Mouse (Mus musculus): ENCODE measurements around the gene Csrp2. TPM values are rescaled to one million over a fixed set of nuclear protein-coding genes. Genes with fewer than 3 reads are reported as not detected.

Gene Csrp2
- 157 and 158 TPM in 2 replicates for polyA plus RNA-seq (2014; fragmentation: Nextera tagmentation; extraction: Ambion mirVana)

DNA sequence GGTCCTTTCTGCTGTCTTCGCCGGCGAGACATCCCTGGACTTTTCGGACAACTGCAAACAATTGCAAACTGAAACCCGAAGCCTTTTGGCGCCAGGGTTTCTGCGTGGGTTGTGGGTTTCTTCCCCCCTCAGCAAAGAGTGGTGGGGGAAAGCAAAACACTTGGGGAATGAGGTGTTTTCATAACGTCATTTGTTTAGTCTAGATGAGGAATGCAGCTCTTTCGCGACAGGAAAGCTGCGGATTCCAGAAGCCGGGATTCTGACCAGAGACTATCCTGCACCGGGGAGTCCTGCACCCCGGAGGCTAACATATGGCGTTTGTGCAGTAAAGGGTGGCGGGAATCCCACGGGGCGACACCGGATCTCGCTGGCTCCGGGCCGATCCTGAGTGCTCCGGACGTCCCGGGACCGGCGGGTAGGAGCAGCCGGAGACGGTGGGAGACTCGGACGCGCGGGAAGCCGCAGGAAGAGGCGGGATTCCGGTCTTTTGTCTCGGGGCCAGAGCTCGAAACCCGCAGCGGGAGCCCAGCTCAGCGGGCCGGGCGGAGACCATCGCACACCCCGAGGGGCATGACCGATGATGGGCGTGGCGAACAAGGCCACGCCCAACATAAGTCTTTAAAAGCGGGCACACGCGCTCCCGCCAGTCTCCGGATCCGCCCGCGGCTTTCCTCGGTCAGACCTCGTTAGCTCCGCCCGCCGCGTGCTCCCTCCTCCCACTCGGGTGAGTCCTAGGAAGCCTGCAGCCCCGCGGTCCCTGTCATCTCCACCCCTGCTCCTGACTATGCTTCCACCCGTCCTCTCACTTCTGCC is at the start of gene Csrp2:
Csrp2 (plus strand) TSS at position 259 of the 813 bp plus-strand sequence.
- ATAC-seq (ENCODE audit: low FRiP score, low TSS enrichment): peak; percentile 90
- Histone ChIP-seq H3K4me2 (replicated peaks; ENCODE audit: low read depth, low read length) (peak within 1 kb of the TSS; percentile 79), H3K9ac (ENCODE audit: low read depth, low read length) (peak within 1 kb of the TSS; percentile 79), H3K27me3 (ENCODE audit: control insufficient read depth, insufficient read depth, low read length) (no peaks in the 10 kb centered on the region), H3K36me3 (ENCODE audit: control insufficient read depth, insufficient read depth, low read length) (no peaks in the 10 kb centered on the region), H3K27ac (ENCODE audit: low read depth, low read length) (peak within 1 kb of the TSS; percentile 97), H3K4me3 (ENCODE audit: low read length) (peak within 1 kb of the TSS; percentile 70), H3K4me1 (ENCODE audit: control insufficient read depth, insufficient read depth, low read length) (0 out of 2 replicates have a peak, but pooled peaks cover 3% of the 10 kb centered on the region), H3K9me3 (ENCODE audit: control insufficient read depth, low read length) (no peaks in the 10 kb centered on the region)
- WGBS: under 1% methylated on average over 65 of the region's 67 CpGs

DNA sequence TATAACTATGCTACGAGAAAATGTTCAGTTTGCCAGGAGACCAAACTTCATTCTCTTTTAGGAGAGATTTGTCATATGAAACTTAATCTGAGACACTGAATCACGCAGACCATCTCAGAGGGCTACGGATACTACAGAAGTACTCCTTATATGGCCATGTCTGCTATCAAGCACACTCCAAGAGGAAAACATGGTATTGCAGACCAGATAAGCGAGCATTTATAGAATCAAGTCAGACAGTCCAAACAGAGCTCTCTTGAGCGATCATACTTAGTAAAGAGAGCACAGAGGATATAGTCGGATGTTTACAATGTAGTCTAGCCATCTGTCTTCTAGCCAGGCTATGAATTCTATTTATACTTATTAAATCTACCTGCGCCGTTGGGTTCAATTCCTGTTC is 44.7 kb upstream of the Csrp2 start:
- no peaks in the 10 kb centered on the region for H3K27me3 ChIP-seq (ENCODE audit: control insufficient read depth, insufficient read depth, low read length)
- 84% methylated on average over 8 of the region's 8 CpGs for WGBS
- peaks cover 22% of the 10 kb centered on the region for H3K4me1 ChIP-seq (ENCODE audit: control insufficient read depth, insufficient read depth, low read length)
- no peak overlapping the region for H3K4me2 ChIP-seq (replicated peaks; ENCODE audit: low read depth, low read length)
- no peak overlapping the region for H3K9ac ChIP-seq (ENCODE audit: low read depth, low read length)
- no peak overlapping the region for H3K4me3 ChIP-seq (ENCODE audit: low read length)
- H3K36me3 ChIP-seq (ENCODE audit: control insufficient read depth, insufficient read depth, low read length): no peaks in the 10 kb centered on the region
- no peak for ATAC-seq (ENCODE audit: low FRiP score, low TSS enrichment)
- no peak overlapping the region for H3K27ac ChIP-seq (ENCODE audit: low read depth, low read length)
- H3K9me3 ChIP-seq (ENCODE audit: control insufficient read depth, low read length): 0 out of 2 replicates have a peak, but pooled peaks cover 2% of the 10 kb centered on the region

DNA sequence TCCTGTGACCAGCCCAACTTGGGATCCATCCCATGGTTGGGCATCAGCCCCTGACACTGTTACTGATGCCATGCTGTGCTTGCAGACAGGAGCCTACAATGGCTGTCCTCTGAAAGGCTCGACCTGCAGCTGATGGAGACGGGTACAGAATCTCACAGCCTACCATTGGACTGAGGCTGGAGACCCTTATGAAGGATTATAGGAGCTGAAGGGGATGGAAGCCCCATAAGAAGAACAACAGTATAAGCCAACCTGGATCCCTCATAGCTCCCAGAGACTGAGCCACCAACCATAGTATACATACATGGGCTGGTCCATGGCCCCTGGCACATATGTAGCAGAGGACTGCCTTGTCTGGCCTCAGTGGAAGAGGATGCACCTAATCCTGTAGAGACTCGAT is 42.6 kb upstream of the Csrp2 start:
- no peak overlapping the region for H3K4me2 ChIP-seq (replicated peaks; ENCODE audit: low read depth, low read length)
- no peak for ATAC-seq (ENCODE audit: low FRiP score, low TSS enrichment)
- H3K27me3 ChIP-seq (ENCODE audit: control insufficient read depth, insufficient read depth, low read length): no peaks in the 10 kb centered on the region
- WGBS: 89% methylated on average over 3 of the region's 3 CpGs
- H3K36me3 ChIP-seq (ENCODE audit: control insufficient read depth, insufficient read depth, low read length): no peaks in the 10 kb centered on the region
- H3K4me3 ChIP-seq (ENCODE audit: low read length): no peak overlapping the region
- peaks cover 22% of the 10 kb centered on the region for H3K4me1 ChIP-seq (ENCODE audit: control insufficient read depth, insufficient read depth, low read length)
- H3K27ac ChIP-seq (ENCODE audit: low read depth, low read length): no peak overlapping the region
- no peak overlapping the region for H3K9ac ChIP-seq (ENCODE audit: low read depth, low read length)
- 0 out of 2 replicates have a peak, but pooled peaks cover 2% of the 10 kb centered on the region for H3K9me3 ChIP-seq (ENCODE audit: control insufficient read depth, low read length)

DNA sequence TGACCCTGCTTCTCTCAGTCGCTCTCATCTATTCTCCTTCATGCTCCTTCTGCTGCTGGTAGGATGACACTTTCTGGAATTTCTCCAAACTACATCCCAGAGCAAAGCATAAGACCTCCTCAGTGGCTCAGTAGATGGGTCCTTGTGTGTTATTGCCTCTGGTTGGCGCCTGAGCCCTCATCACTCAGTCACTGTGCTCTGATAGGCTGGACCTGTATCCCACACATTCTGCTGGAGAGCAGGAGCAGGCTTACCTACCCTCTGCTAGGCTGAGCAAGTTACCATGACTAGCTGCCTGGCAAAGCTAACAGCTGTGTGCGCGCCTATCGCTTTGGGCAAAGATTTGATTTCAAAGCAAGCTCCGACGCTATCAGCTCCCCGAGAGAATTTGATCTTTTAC is 41.7 kb upstream of the Csrp2 start:
- no peaks in the 10 kb centered on the region for H3K36me3 ChIP-seq (ENCODE audit: control insufficient read depth, insufficient read depth, low read length)
- no peak overlapping the region for H3K9ac ChIP-seq (ENCODE audit: low read depth, low read length)
- no peaks in the 10 kb centered on the region for H3K27me3 ChIP-seq (ENCODE audit: control insufficient read depth, insufficient read depth, low read length)
- H3K27ac ChIP-seq (ENCODE audit: low read depth, low read length): no peak overlapping the region
- no peak for ATAC-seq (ENCODE audit: low FRiP score, low TSS enrichment)
- 45% methylated on average over 8 of the region's 8 CpGs for WGBS
- no peaks in the 10 kb centered on the region for H3K9me3 ChIP-seq (ENCODE audit: control insufficient read depth, low read length)
- H3K4me2 ChIP-seq (replicated peaks; ENCODE audit: low read depth, low read length): no peak overlapping the region
- no peak overlapping the region for H3K4me3 ChIP-seq (ENCODE audit: low read length)
- H3K4me1 ChIP-seq (ENCODE audit: control insufficient read depth, insufficient read depth, low read length): peaks cover 22% of the 10 kb centered on the region

- peaks cover 22% of the 10 kb centered on the region for H3K4me1 ChIP-seq (ENCODE audit: control insufficient read depth, insufficient read depth, low read length)
- no peak overlapping the region for H3K4me3 ChIP-seq (ENCODE audit: low read length)
- no peaks in the 10 kb centered on the region for H3K36me3 ChIP-seq (ENCODE audit: control insufficient read depth, insufficient read depth, low read length)
- no peak overlapping the region for H3K4me2 ChIP-seq (replicated peaks; ENCODE audit: low read depth, low read length)
- no peak for ATAC-seq (ENCODE audit: low FRiP score, low TSS enrichment)
- no peaks in the 10 kb centered on the region for H3K27me3 ChIP-seq (ENCODE audit: control insufficient read depth, insufficient read depth, low read length)
- no peak overlapping the region for H3K9ac ChIP-seq (ENCODE audit: low read depth, low read length)
- H3K27ac ChIP-seq (ENCODE audit: low read depth, low read length): peak overlapping the region; percentile 32; the same call in 1 of the 2 replicates
- WGBS: 27% methylated on average over 5 of the region's 5 CpGs
- H3K9me3 ChIP-seq (ENCODE audit: control insufficient read depth, low read length): no peaks in the 10 kb centered on the region
Observed at GRCm38 (mm10) chr10:110878641-110879040, 40.9 kb upstream of the Csrp2 start.

GRCm38 (mm10) chr10:110879426-110880066 is 40.0 kb upstream of the Csrp2 start:
- H3K27ac ChIP-seq (ENCODE audit: low read depth, low read length): peak overlapping the region; percentile 61; the same call in 1 of the 2 replicates
- no peak overlapping the region for H3K9ac ChIP-seq (ENCODE audit: low read depth, low read length)
- H3K4me1 ChIP-seq (ENCODE audit: control insufficient read depth, insufficient read depth, low read length): peaks cover 22% of the 10 kb centered on the region
- peak overlapping the region; percentile 25; the same call in 1 of the 2 replicates for H3K4me2 ChIP-seq (replicated peaks; ENCODE audit: low read depth, low read length)
- H3K36me3 ChIP-seq (ENCODE audit: control insufficient read depth, insufficient read depth, low read length): no peaks in the 10 kb centered on the region
- H3K27me3 ChIP-seq (ENCODE audit: control insufficient read depth, insufficient read depth, low read length): no peaks in the 10 kb centered on the region
- WGBS: 5% methylated on average over 7 of the region's 7 CpGs
- peak; percentile 88 for ATAC-seq (ENCODE audit: low FRiP score, low TSS enrichment)
- H3K4me3 ChIP-seq (ENCODE audit: low read length): no peak overlapping the region
- no peaks in the 10 kb centered on the region for H3K9me3 ChIP-seq (ENCODE audit: control insufficient read depth, low read length)

- Histone ChIP-seq H3K4me1 (ENCODE audit: control insufficient read depth, insufficient read depth, low read length) (peaks cover 22% of the 10 kb centered on the region), H3K9me3 (ENCODE audit: control insufficient read depth, low read length) (no peaks in the 10 kb centered on the region), H3K4me3 (ENCODE audit: low read length) (no peak overlapping the region), H3K4me2 (replicated peaks; ENCODE audit: low read depth, low read length) (no peak overlapping the region), H3K27me3 (ENCODE audit: control insufficient read depth, insufficient read depth, low read length) (no peaks in the 10 kb centered on the region), H3K27ac (ENCODE audit: low read depth, low read length) (no peak overlapping the region), H3K36me3 (ENCODE audit: control insufficient read depth, insufficient read depth, low read length) (no peaks in the 10 kb centered on the region), H3K9ac (ENCODE audit: low read depth, low read length) (no peak overlapping the region)
- ATAC-seq (ENCODE audit: low FRiP score, low TSS enrichment): no peak
- 79% methylated on average over 7 of the region's 7 CpGs for WGBS
Observed at GRCm38 (mm10) chr10:110881346-110881745, 38.2 kb upstream of the Csrp2 start.

DNA sequence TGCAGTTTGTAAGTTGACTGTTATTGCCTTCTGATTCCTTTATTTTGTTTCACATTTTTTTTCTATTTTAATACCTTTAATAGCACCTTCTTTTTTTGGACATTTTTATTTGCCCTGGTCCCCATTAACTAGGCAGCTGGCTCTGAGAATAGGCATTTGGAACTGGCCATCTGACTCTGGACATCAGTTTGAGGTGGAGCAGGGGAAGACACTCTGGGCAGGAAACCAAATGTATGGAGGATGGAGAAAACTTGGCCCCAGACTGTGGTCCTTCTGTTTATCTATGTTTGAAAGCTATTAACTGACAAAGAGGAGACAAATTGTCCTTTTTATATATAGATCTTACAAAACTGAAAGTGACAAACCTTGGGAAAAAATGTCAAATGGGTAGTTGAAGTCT is 36.9 kb upstream of the Csrp2 start:
- Histone ChIP-seq H3K36me3 (ENCODE audit: control insufficient read depth, insufficient read depth, low read length) (no peaks in the 10 kb centered on the region), H3K27ac (ENCODE audit: low read depth, low read length) (no peak overlapping the region), H3K4me3 (ENCODE audit: low read length) (no peak overlapping the region), H3K4me2 (replicated peaks; ENCODE audit: low read depth, low read length) (no peak overlapping the region), H3K4me1 (ENCODE audit: control insufficient read depth, insufficient read depth, low read length) (peaks cover 20% of the 10 kb centered on the region), H3K9ac (ENCODE audit: low read depth, low read length) (no peak overlapping the region), H3K9me3 (ENCODE audit: control insufficient read depth, low read length) (no peaks in the 10 kb centered on the region), H3K27me3 (ENCODE audit: control insufficient read depth, insufficient read depth, low read length) (no peaks in the 10 kb centered on the region)
- ATAC-seq (ENCODE audit: low FRiP score, low TSS enrichment): no peak

DNA sequence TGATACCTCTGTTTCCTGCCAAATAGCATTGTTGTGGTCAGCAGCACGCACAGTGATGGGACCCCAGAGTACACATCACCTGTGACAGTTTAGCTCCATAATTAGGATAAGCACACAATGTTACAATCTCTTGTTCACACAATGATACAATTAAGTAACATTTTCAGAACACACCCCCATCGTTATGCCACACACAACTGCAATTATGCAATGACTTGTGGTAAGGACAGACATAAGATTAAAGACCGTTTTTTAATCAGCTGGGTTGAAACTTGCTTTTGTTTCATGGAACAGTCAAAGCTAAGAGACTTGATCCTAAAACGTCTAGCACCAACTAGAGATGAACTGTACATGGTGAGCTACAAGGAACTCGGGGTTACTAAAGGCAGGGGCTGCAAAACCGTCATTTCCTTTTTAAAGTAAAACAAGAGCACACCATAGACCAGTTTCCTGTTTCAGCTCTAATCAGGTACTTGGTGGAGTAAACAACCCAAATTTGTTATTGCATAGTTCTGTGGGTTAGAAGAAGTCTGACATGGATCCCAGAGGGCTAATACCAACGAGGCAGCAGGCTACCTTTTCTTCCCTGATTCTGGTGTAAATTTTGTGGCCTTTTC is 28.8 kb upstream of the Csrp2 start:
- no peak overlapping the region for H3K9ac ChIP-seq (ENCODE audit: low read depth, low read length)
- H3K4me2 ChIP-seq (replicated peaks; ENCODE audit: low read depth, low read length): no peak overlapping the region
- no peaks in the 10 kb centered on the region for H3K9me3 ChIP-seq (ENCODE audit: control insufficient read depth, low read length)
- H3K36me3 ChIP-seq (ENCODE audit: control insufficient read depth, insufficient read depth, low read length): no peaks in the 10 kb centered on the region
- ATAC-seq (ENCODE audit: low FRiP score, low TSS enrichment): no peak
- no peaks in the 10 kb centered on the region for H3K27me3 ChIP-seq (ENCODE audit: control insufficient read depth, insufficient read depth, low read length)
- H3K4me3 ChIP-seq (ENCODE audit: low read length): no peak overlapping the region
- WGBS: 74% methylated on average over 7 of the region's 7 CpGs
- no peaks in the 10 kb centered on the region for H3K4me1 ChIP-seq (ENCODE audit: control insufficient read depth, insufficient read depth, low read length)
- H3K27ac ChIP-seq (ENCODE audit: low read depth, low read length): no peak overlapping the region

Data from kidney, embryonic 14.5 days (tissue).